In genomic region chr13:54345885-54346647, GRCm38 (mm10) we compare ENCODE assay signal across 9 mouse cellular contexts. TPM values are rescaled to one million over a fixed set of nuclear protein-coding genes. Genes with fewer than 3 reads are reported as not detected.
DNase-seq lines count a peak whose midpoint lies in the region; ATAC-seq lines count a peak whose summit lies in the region.
"Had no signal": no experiment of that assay in that cellular context is flagged by ENCODE, and none has a peak within 500 bp of the region (broad histone marks: within the 10 kb centered on the region; RNA-seq: fewer than 3 reads in every experiment).

No protein-coding gene starts in this region.

- no peaks in the 10 kb centered on the region for H3K36me3 ChIP-seq in forebrain, embryonic 15.5 days
- no peaks in the 10 kb centered on the region for H3K36me3 ChIP-seq in midbrain, embryonic 11.5 days (ENCODE audit: control insufficient read depth, insufficient read depth, low read length)
- no peaks in the 10 kb centered on the region for H3K36me3 ChIP-seq in kidney, embryonic 16.5 days (ENCODE audit: insufficient read depth, low read length)

- peak overlapping the region; percentile 82 for H3K27ac ChIP-seq in forebrain, embryonic 15.5 days (replicated peaks)
- H3K27ac ChIP-seq in midbrain, embryonic 11.5 days (ENCODE audit: low read depth, low read length): no peak overlapping the region
- H3K27ac ChIP-seq in kidney, embryonic 16.5 days (ENCODE audit: low read length): no peak overlapping the region

- H3K27me3 ChIP-seq in forebrain, embryonic 15.5 days: no peaks in the 10 kb centered on the region
- H3K27me3 ChIP-seq in midbrain, embryonic 11.5 days (ENCODE audit: control insufficient read depth, insufficient read depth, low read length): no peaks in the 10 kb centered on the region
- H3K27me3 ChIP-seq in kidney, embryonic 16.5 days (ENCODE audit: insufficient read depth, low read length): no peaks in the 10 kb centered on the region

- peak; percentile 94 for ATAC-seq in forebrain, embryonic 15.5 days (replicated peaks)
- ATAC-seq in midbrain, embryonic 11.5 days (ENCODE audit: low FRiP score): peak; percentile 80
- no peak for ATAC-seq in kidney, embryonic 16.5 days (ENCODE audit: low FRiP score, low TSS enrichment)

- DNase-seq in cerebellum, adult 9-11 months: peak; percentile 60
- no peak for DNase-seq in cerebellum, adult 11 months
- peak; percentile 66 for DNase-seq in brain, adult 2 months (ENCODE audit: low read depth, low spot score)
- DNase-seq in midbrain, embryonic 11.5 days (ENCODE audit: low spot score, missing footprints): peak; percentile 77
- DNase-seq in spleen, postnatal 36 days (ENCODE audit: low spot score in 2 of 2): no peak
- DNase-seq in kidney, postnatal 14 days: no peak
- DNase-seq: lung, postnatal 4 days had no signal

- no peak overlapping the region for H3K4me3 ChIP-seq in forebrain, embryonic 15.5 days
- no peak overlapping the region for H3K4me3 ChIP-seq in midbrain, embryonic 11.5 days (ENCODE audit: low read depth, low read length)
- no peak overlapping the region for H3K4me3 ChIP-seq in kidney, embryonic 16.5 days (ENCODE audit: low read length)

- no peaks in the 10 kb centered on the region for H3K9me3 ChIP-seq in forebrain, embryonic 15.5 days
- H3K9me3 ChIP-seq in midbrain, embryonic 11.5 days (ENCODE audit: control insufficient read depth, low read length): no peaks in the 10 kb centered on the region
- no peaks in the 10 kb centered on the region for H3K9me3 ChIP-seq in kidney, embryonic 16.5 days (ENCODE audit: low read length)

- WGBS in forebrain, embryonic 15.5 days: 20% methylated on average over 15 of the region's 15 CpGs
- WGBS in midbrain, embryonic 11.5 days: 71% methylated on average over 15 of the region's 15 CpGs
- 71% methylated on average over 15 of the region's 15 CpGs for WGBS in kidney, embryonic 16.5 days

- no peak overlapping the region for H3K4me2 ChIP-seq in forebrain, embryonic 15.5 days (replicated peaks)
- H3K4me2 ChIP-seq in midbrain, embryonic 11.5 days: no peak overlapping the region
- no peak overlapping the region for H3K4me2 ChIP-seq in kidney, embryonic 16.5 days (replicated peaks; ENCODE audit: low read depth, low read length)

- H3K9ac ChIP-seq in forebrain, embryonic 15.5 days (replicated peaks): no peak overlapping the region
- H3K9ac ChIP-seq in midbrain, embryonic 11.5 days (ENCODE audit: low read length): no peak overlapping the region
- H3K9ac ChIP-seq in kidney, embryonic 16.5 days (replicated peaks; ENCODE audit: low read length): no peak overlapping the region

- H3K4me1 ChIP-seq in forebrain, embryonic 15.5 days: peaks cover 14% of the 10 kb centered on the region
- H3K4me1 ChIP-seq in midbrain, embryonic 11.5 days (ENCODE audit: control insufficient read depth, insufficient read depth, low read length): no peaks in the 10 kb centered on the region
- H3K4me1 ChIP-seq in kidney, embryonic 16.5 days (ENCODE audit: insufficient read depth, low read length): no peaks in the 10 kb centered on the region

RNA-seq across cellular contexts. Expression of gene Cplx2, which starts 25.1 kb away (rescaled TPM):
- polyA plus RNA-seq in forebrain, embryonic 15.5 days (2015; fragmentation: Nextera tagmentation; extraction: Ambion mirVana): 26.8 and 30.2 TPM in 2 replicates
- 14.7 and 14.8 TPM in 2 replicates for polyA plus RNA-seq in midbrain, embryonic 11.5 days (2014; fragmentation: Nextera tagmentation; extraction: Ambion mirVana)
- 5.8 and 6.0 TPM in 2 replicates for polyA plus RNA-seq in kidney, embryonic 16.5 days (2015; fragmentation: Nextera tagmentation; extraction: Ambion mirVana)

Comparison
In these comparisons a context has a peak if more than half of its experiments do, and no peak if none do; other contexts are left out.
1. DNase-seq: peak in cerebellum, adult 9-11 months (single experiment), brain, adult 2 months (single experiment) and midbrain, embryonic 11.5 days (single experiment); none in cerebellum, adult 11 months (single experiment), spleen, postnatal 36 days (0 of 2) and kidney, postnatal 14 days (single experiment).